Mouse (Mus musculus) cerebellum, adult 2 months (tissue): ENCODE data around the gene C1qtnf4.

Experiments
- CTCF ChIP-seq: fragments of 200-500 bp; IDR thresholded peaks from 2 replicates; pipeline ENCODE4 v1.5.1; 2011; ENCODE audit warnings: low read depth, mild to moderate bottlenecking, control low read depth, low read length, moderate library complexity, borderline replicate concordance; ENCODE audit not compliant: insufficient read depth
- POLR2A ChIP-seq: fragments of 200-500 bp; IDR thresholded peaks from 2 replicates; pipeline ENCODE4 v1.6.1; 2011; ENCODE audit warnings: low read length, control low read depth, borderline replicate concordance; ENCODE audit not compliant: insufficient read depth

DNA sequence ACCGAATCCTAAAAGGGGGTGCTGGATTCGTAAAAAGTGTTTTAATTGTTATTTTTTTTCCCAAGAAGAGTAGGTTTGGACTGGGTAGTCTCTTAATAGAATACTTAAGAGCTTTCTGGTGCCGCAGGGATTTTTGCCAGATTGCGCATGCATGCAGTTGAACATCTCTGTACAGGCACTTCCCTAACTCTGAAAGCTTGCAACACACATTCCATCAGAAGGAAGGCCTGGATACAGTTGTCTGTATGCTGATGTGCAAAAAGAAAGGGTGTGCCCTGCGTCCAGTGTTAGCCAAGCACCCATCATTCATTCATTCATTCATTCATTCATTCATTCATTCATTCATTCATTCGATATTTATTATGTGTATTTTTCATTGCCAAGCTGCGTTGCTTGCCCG is 54.1 kb downstream of the C1qtnf4 start:
- no peak for TF ChIP-seq CTCF
- TF ChIP-seq POLR2A: no peak
